Mouse (Mus musculus) spleen, postnatal 14 days (tissue): ENCODE results near the gene Olfr419.

Source experiments
- DNase-seq, 2 experiments: peaks; one replicate each; pipeline ENCODE4 v3.0.0; 2021 to 2022; ENCODE audit warnings: low spot score in 2 of 2

Gene Olfr419

GRCm38 (mm10) chr1:174251961-174252360 lies at the start of gene Olfr419:
Gene Olfr419, minus strand, starts transcription at chr1:174252061.
- no peak for DNase-seq

GRCm38 (mm10) chr1:174270643-174271042 lies 18.8 kb upstream of the Olfr419 start:
- no peak for DNase-seq

GRCm38 (mm10) chr1:174269162-174269561 lies 17.3 kb upstream of the Olfr419 start:
- no peak for DNase-seq

- DNase-seq, result no peak
These were observed 16.0 kb upstream of the Olfr419 start for GRCm38 (mm10) chr1:174267816-174268215.

- DNase-seq, result no peak
These were observed 1.5 kb downstream of the Olfr419 start for GRCm38 (mm10) chr1:174250376-174250775.

- no peak for DNase-seq
These were observed 4.7 kb downstream of the Olfr419 start for GRCm38 (mm10) chr1:174247170-174247569.

- no peak for DNase-seq
These were observed 5.8 kb downstream of the Olfr419 start for GRCm38 (mm10) chr1:174246080-174246479.

- no peak for DNase-seq
These were observed 7.2 kb downstream of the Olfr419 start for GRCm38 (mm10) chr1:174244621-174245020.

- no peak for DNase-seq
These were observed 11.9 kb downstream of the Olfr419 start for GRCm38 (mm10) chr1:174239916-174240315.

GRCm38 (mm10) chr1:174216528-174217204 lies 35.2 kb downstream of the Olfr419 start:
- DNase-seq, result no peak

GRCm38 (mm10) chr1:174215270-174216038 lies 36.4 kb downstream of the Olfr419 start:
- DNase-seq, result no peak

- DNase-seq, result no peak
These were observed 39.6 kb downstream of the Olfr419 start for GRCm38 (mm10) chr1:174212286-174212685.

- no peak for DNase-seq
These were observed 47.2 kb downstream of the Olfr419 start for GRCm38 (mm10) chr1:174204699-174205098.
